Mouse (Mus musculus): ENCODE data around the gene Zfp3.
A peak's percentile ranks its signal among the peaks of the same experiment; 100 is the strongest.
"Not testable (repeated sequence)": the region's sequence is repeated elsewhere in the genome, so short reads cannot be mapped to it uniquely, and the experiment has no call there.

The Zfp3 gene

DNA sequence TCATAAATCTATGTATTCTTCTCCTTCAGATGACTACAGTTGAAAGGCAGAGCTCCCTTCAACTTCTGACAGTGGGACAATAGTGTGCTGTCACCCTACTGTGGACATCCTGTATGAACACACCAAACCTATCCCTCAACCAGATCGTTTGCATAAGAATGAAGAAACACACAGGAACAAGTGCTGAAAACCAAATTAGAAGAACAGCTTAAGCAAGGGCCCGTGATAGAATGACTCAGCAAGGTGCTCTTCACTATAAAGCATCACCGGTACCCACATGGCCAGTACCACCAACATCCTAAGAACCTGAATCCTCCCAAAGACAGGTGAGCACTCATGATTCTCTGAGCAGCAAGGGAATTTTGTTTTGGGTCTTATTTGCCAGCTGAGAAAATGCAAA, 3.6 kb upstream of the Zfp3 start:
- not testable (repeated sequence) for DNase-seq

DNA sequence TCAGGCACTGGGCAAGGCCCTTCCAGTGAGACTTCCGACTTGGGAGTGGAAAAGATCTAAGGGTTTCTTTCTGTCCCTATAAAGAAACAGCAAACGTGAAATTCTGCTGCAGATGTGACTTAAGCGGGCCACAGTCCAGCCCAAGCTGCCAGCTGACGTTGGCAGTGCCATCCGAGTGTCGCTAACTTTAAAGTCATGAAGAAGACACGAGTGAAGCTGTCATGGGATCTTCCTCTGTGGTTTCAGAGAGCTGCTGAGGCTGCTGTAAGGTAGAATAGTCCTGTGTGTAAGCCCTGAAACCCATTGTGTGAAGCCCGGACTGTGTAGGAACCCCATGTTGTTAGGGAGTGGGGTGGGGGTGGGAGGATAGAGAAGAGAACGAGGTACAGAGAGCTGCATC, 1.4 kb upstream of the Zfp3 start:
- no peak for DNase-seq

DNA sequence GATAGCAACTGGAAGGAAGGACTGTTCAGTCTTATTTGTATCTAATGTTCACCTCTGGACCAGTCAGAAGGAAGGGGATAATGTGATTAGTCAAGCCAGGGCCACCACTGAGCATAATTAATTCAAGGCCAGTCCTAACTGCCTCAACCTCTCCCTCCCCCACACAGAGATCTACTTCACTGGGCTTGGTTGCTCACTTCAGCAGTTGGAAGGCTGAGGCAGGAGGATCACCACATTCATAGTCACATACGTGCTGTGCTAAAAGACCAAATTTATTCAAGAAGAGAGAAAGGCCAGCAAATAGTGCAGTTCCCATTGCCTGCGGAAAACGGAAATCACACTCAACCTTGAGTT, 450 bp upstream of the Zfp3 start:
- no peak for DNase-seq

DNA sequence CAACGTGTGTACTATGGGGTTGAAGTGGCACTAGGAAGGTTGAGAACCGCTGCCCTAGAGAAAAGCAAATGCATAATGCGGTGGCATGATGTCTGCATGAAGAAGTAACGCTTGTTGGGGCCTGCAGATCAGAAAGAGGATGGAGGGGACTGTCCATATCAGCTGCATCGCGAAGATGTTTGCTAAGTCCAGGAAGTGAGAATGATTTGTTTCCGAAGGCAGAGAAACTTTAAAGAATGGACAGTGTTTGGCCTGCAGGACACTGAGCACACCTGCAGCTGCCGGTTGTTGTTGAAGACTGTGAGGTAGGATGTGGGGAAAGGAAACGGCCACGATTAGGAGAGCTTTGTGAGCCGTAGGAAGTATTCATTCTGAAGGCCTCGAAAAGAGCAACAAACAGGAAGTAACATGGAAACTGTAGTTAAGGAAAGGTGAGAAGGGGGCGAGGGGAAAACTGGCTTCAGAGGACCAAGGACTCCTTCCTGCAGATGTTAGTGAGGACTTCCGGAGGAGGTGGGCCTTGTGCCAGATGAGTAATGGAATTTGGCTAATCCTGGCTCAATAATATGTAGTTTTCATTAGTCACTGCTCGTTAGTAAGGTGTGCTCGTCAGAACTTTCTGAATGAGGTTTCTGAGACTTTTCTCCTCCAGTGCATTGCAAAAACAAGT, 1.9 kb downstream of the Zfp3 start:
- no peak for DNase-seq

DNA sequence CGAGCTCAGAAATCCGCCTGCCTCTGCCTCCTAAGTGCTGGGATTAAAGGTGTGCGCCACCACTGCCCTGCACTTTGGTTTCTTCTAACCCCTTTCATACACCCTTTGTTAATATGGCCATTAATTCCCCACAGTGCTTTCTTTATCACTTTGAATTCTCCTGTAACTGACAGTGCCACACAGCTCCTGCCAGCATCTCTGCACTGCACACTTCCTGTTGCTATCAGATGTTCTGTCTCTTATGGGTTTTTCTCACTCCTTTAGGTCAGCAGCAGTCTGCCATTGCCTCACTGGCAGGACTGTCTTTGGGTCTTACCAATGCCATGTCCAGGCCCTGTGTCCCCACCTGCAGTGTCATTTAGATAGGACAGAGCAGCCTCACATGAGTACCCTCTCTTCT, 6.8 kb downstream of the Zfp3 start:
- no peak for DNase-seq

DNA sequence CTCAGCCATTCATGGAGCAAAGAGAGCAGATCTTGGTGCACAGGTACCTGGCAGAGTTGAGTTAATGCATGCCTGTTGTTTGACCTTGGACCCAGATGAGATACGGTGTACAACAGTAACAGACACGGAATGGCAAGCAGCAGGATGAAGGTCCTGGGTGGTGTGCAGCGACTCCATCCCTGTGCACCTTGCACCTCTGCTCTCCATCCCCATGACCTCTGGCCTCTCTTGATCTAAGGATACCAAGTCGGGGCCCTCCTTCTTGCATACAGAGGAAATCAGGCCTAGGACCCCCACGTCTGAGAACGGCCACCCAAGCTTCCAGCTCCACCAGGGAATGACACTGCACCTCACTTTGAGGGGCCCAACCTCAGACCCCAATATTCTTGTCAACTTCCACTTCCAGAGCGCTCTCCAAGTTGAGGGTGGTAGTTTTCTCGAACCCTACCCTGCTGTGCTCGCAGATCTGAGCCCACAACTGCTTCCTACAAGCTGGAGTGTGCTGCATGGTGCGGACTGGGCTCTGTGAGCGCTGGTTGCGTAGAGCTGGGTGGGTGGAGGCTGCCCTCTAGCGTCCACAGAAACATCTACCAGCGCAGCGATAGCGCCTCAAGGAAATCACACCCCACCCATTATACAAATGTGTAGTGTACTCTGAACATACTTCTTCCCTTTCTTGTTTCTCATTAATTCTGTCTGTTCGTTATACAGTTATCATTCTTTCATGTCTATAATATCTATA, 13.0 kb downstream of the Zfp3 start:
- peak; percentile 61 to 73 for DNase-seq

DNA sequence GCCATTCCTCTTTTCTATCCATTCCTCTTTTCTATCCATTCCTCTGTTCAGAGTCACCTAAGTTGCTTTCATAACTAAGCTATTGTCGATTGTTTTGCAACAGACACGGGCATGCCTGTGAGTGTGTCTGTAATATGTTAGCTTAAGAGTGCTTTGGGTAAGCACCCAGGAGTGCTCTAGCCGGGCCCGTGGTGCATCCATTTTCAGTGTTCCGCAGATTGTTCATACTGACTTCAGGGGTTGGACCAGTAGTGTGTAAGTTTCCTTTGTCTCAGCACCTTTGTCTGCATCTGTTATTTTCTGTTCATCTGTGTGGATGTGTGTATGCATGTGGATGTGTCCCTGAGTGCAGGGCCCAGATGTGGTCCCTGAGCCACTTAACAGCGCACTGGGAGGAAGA, 13.6 kb downstream of the Zfp3 start:
- no peak for DNase-seq

DNA sequence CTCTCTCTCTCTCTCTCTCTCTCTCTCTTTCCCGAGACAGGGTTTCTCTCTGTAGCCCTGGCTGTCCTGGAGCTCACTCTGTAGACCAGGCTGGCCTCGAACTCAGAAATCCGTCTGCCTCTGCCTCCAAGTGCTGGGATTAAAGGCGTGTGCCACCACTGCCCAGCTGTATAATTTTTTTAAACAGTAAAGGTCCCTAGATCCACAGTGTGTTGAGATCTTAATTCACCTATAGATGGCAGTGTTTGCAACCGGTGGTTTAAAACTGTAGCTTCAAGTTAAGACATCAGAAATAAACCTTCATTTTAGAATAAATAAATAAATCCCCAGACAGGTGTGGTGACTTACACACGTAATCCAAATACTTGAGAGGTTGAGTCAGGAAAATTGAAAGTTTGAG, 14.0 kb downstream of the Zfp3 start:
- DNase-seq, result not testable (repeated sequence)

DNA sequence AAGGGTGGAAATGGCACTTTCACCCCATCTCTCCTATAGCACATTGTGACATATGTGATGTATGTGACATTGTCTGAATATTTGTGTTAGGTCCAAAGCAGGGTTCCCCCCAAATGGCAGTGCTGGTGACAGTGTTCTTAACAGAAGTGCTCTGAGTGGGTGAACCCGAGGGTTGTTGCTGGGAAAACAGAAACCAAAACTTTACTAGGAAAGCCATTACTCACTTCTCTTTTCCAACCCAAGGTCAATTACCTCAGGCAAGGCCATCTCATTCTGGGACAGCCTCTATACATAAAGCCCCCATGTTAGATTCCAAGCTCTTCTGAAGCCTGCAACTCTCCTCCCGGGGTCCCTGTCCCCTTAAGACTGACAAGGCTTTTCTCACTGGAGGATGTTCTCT, 21.9 kb downstream of the Zfp3 start:
- no peak for DNase-seq

DNA sequence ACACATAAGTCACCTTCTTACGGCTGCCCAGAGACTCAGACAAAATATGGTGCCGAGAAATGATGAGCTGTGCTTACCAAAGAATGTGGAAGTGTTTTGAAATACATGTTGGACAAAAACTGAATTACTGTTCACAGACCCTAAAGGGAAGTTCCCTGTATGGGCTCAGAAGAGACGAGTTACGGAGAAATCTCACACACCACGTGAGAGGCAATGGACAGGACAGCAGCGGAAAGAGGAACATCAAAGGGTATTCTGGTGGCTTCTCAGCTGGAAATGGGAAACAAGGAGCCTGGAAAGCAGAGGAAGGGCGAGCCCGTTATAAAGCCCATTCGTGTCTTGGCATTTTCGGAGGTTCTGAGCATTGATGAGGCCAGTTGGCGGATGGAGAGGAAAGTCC, 23.0 kb downstream of the Zfp3 start:
- DNase-seq, result no peak

DNA sequence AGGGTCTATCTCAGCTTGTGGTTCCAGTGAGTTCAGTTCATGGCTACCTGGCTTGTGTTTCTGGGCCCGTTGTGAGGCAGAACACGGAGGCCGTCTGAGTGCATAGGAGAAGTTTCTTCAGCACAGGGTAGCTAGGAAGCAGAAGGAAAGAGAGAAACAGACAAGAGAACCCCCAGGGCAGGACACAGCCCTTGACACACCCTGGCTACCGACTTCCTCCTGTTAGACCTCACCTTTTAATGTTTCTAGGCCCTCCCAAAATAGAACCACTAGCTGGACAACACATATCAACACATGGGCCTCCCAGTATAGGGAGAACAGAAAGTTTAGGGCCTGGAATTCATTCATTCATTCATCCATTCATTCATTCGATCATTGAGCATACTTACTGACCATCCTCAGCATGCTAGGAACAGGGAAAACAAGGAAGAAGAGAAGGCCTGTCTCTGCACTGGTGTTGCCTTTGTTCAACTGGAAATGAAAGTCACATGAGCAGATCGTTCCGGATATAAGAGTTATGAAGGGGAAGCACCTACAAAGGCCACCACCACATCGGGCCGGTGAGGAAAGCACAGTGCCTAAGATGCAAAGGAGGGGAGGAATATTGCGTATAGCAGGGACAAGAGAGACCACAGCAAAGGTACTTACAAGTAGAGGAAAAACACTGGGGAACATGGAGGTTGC, 25.1 kb downstream of the Zfp3 start:
- DNase-seq, result peak; percentile 48 to 58

DNA sequence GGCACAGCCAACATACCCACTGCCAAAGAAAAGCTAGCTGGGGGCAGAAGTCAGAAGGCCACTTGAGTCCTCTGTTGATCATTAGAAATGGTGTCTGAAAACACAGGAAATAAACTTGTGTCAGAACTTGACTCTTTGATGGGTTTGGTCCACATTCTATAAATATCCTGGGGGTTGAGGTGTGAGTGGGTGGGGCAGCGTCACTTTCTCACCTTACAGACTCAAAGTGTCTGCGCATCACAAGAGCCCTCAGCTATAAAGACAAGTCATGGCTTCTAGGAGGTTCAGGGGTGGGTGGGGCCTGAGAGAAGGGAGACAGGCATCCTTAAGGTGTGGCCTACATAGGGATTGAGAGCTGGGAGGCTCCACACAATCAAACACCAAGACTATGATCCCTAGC, 26.4 kb downstream of the Zfp3 start:
- no peak for DNase-seq

DNA sequence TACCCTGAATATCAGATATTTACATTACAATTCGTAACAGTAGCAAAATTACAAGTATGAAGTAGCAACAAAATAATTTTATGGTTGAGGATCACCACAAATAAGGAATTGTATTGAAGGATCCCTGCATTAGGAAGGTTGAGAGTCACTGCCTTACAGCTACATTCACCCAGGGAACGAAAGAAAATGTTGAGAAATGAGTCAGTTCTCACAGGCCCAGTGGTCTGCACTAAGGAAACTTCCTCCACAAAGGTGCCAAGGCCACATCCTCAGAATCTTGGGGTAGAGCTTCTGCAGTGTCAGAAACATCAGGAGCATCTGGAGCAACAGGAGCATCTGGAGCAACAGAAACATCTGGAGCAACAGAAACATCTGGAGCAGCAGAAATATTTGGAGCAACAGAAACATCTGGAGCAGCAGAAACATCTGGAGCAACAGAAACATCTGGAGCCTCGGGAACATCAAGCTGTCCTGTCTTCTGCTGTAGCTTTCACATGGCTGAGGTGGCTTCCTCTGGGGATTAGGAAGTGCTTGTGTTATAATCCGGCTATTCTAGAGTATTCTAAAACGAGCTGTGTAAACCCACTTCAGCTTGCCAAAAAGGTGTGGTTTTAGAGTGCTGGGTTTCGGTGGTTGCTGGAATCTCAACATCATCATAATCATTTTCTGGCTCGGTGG, 27.0 kb downstream of the Zfp3 start:
- no peak for DNase-seq

DNA sequence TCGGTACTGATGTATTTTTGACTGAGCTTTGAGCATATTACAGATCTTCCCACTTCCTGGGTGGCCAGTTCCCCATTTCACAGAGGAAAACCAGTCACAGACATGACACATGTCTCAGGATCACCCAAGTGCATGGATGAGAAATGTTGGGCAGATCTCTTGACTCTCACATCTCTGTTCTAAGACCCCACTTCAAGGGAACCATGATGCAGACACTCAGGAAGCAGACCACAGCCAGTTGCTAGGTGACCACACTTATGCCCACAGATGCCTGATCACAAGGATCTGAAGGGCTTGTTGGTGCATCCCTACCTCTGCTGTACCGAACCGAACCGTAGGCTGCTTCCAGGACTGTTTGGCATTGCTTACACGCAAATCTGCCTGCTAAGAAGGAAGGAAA, 27.7 kb downstream of the Zfp3 start:
- DNase-seq, result no peak

DNA sequence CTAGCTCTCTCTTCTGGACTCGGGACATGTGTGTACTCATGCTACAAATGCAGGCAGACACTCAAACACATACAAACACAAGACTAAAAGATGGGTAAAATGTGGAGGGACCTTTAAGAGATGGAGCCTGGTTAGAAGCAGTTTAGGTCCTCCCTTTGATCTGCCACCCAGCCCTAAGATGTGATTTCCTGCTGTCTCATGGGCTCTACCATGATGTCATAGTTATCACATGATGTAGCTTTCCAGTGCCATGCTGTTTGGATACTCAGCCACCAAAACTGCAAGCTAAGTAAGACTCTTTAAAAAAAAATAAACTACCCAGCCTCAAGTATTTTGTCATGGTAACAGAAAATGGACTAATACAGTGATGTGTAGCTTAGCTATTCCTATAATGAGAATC, 28.4 kb downstream of the Zfp3 start:
- no peak for DNase-seq

DNA sequence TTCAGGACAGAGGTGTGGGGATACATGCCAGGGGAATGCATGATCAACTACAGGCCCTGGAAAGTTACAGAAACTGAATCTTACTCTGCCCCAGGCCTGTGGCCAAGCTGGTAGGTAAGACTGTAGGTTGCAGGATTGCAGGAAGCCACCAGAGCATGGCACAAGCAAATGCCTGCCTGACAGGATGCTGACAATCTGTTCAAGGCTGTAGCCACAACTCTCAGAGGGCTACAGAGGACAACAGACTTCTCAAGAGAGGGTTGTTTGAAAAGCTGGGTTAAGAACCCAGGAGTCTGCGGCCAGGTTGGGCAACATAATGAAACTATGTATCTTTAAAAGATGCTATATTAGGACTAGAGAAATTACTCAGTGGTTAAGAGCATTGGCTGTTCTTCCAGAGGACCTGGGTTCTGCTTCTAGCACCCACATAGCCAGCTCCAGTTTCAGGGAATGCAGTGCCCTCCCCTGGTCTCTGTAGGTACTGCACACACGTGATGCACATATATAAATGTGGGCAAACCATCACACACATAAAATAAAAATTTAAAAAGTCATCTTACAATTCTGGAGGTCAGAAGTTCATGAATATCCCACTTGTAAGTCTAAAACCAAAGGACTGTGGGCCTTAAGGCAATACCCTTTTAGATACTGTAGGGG, 38.3 kb downstream of the Zfp3 start:
- DNase-seq, result peak; percentile 37 to 41

DNA sequence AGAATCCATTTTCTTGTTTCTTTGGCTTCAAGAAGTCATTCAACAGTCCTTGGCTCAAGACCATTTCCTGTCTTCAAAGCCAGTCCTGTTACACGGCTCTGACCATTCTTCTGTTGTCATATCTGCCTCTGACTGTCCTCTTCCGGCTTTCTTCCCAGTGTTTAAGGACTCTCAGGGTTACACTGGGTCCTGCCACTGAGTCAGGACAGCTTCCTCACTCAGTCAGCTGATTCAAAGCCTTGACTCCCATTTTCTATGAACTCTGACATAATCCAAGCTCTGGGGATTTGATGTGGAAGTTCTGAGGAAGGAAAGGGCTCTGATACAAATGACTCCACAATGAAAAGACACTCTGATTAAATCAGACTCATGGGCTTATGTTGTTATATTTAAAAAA, 38.9 kb downstream of the Zfp3 start:
- DNase-seq, result no peak

DNA sequence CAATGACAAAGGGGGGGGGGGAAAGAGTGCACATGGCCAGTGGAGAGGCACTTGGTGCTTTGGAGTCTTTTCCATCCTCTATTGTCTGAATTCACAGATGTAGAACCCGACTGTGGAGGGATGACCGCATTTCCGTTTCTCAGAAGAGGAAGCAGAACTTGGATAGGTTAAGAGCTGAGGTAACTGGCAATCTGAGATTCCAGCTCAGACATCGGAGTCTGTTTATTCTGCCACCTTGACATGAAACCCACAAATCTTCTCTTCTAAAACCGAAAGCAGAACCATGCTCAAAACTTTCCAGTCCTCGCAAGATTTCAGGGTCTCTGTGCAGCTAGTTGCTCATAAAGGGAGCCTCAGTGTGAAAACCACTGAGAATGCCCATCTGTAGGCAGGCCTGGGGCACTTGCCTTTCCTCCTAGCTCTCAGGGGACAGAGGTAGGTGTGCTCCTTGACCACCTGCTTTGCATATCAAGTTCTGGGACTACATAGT, 39.7 kb downstream of the Zfp3 start:
- peak in 1 of 2 experiments; percentile 51 for DNase-seq

DNA sequence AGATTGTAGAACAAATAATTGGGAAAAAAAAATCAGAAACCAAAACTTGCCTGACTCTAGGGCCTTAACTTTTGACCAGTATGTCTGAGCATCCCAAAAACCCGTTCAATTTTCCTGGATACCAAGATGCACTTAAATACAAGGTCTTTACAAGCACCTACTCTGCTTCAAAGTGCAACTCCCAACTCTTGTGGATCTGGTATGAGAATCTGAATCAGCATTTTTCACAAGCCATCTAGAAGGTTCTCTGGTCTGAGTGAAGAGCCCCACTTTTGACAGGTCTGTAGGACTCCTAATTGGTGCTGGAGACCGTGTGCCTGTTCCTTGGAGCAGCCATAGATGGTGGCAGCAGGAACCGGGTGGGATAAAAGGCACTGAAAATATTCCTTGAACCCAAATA, 40.4 kb downstream of the Zfp3 start:
- no peak for DNase-seq

DNA sequence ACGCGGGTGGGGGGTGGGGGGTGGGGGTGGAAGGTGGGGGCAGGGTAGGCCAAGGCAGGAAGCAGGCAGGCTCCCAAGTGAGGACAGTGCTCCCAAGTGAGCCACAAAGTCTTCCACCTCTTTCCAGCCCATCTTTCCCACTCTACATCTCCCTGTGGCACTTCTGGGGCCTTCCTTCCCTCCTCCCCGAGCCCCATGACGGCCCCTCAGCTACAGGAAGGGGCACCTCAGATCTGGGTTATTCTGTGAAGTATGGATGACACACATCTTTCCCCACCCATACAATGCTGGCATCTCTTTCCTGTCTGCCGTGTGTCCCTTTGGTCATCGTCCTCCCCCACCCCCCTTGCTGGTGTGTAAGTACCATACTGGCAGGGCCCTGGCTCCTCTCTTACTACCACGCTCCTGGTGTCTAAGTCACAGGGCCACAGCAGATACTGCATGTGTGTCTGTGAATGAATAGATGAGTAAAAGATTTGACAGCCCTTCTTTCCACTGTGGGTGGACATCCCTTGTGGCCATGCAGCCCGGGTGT, 41.7 kb downstream of the Zfp3 start:
- DNase-seq, result no peak

DNA sequence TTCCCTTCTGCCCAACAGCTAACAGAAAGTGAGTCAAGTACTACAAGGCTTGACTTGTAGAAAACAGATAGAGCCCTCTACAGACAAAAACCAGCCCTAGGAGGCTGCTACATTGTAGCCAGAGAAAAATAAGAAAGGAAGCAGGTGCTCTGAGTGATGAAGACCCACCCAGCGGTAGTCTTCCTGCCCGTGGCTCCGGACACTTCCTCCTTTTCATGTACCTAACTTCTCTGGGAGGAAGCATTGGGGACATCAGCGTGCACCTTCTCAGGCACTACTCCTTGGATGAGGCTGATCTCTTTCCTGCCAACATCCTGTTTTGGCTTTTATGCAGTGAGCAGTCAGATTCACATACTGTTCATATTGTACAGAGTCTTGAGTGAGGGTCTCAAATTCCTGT, 42.7 kb downstream of the Zfp3 start:
- no peak for DNase-seq

DNA sequence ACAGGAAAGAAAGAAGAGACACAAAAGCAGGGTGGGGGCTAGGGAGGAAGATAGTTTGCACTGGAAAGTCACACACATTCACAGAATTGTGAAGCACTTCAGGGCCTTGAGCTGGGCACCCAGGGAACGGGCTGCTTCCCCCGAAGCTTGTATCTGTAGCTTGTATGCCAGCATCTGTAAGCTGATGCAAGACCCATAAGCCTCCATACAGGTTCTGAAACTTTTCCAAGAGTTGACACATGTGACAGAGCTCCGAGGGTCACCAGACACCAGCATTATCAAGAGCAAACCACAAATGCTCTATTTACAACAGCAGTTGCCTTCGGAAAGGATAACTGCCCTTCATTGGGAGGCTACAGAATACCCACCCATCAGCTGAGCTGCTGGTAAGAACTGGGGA, 43.6 kb downstream of the Zfp3 start:
- no peak for DNase-seq

DNA sequence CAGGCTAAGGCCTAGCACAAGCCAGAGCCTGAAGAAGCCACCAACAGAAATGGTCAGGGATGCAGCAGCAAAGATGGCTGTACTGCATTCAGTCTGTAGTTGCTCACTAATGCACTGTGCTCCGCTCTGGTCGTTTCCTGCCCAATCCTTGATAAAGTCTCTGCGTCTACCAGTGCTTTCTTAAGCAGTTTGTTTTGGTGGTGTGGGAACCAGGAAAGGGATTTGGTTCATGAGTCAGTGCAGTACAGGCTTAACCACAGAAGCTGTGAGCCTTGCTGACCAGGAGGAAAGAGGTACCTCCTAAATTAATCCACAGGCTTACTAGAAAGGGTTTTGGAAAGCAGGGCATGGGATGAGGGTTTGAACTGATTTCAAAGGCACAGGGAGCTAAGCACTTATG, 44.1 kb downstream of the Zfp3 start:
- no peak for DNase-seq
